Mouse (Mus musculus): ENCODE results near the gene Hax1.

DNA sequence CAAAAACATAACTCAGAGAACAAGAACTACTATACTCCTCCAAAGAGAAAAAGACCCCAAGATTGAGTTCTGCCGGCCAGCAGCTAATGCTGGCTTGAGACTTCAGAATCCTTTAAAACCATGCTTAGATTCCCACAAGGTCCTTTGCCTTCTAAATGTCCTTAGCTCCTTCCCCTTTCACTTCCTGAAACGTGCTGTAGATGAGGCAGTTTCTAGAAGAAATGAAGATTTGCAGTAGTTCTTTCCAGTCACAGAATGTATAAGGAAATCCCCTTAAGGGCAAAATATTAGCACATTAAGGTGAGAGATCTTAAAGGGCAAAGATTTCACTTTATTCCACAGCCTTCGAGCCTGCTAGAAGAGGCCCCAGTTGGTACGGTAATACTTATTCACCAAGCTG is 1.2 kb upstream of the Hax1 start:
- TF ChIP-seq CTCF (IDR thresholded peaks at IDR 0.05; ENCODE audit: low read depth) (no peak), EP300 (IDR thresholded peaks at IDR 0.05; ENCODE audit: low read depth) (no peak)
